In genomic region chr9:15120209-15120608, GRCm38 (mm10) we compare ENCODE assay signal across 18 mouse cellular contexts. TPM values are rescaled to one million over a fixed set of nuclear protein-coding genes. Genes with fewer than 3 reads are reported as not detected.
DNase-seq lines count a peak whose midpoint lies in the region; ATAC-seq and TF ChIP-seq lines count a peak whose summit lies in the region.
"Had no signal": no experiment of that assay in that cellular context is flagged by ENCODE, and none has a peak within 500 bp of the region (broad histone marks: within the 10 kb centered on the region; RNA-seq: fewer than 3 reads in every experiment).

No protein-coding gene starts in this region.

- DNase-seq in 3T3-L1 (ENCODE audit: low read depth, low spot score) (peak; percentile 4), CH12.LX (ENCODE audit: extremely low read depth) (no peak)
- DNase-seq in Muller cell, postnatal 12 days (ENCODE audit: inconsistent ontology term): no peak
- no peak for DNase-seq in layer of hippocampus, adult 11-12 months (ENCODE audit: low spot score)
- DNase-seq: heart, adult 18-20 months; kidney, postnatal 10 days; lung, adult 18-20 months had no signal

- dilution Hi-C loops in CH12.LX (cut with MboI; ENCODE audit: extremely low pct_ligation_motif_present, extremely low pct_unique_long_range_greater_than_20kb, low sequenced_read_pairs): no loop called here

- no peaks in the 10 kb centered on the region for H3K27me3 ChIP-seq in intestine, postnatal 0 days (replicated peaks; ENCODE audit: control insufficient read depth, insufficient read depth, low read length)
- H3K27me3 ChIP-seq in intestine, embryonic 16.5 days (replicated peaks; ENCODE audit: control insufficient read depth, insufficient read depth, low read length): no peaks in the 10 kb centered on the region
- no peaks in the 10 kb centered on the region for H3K27me3 ChIP-seq in CH12.LX (replicated peaks)
- H3K27me3 ChIP-seq in embryonic facial prominence, embryonic 12.5 days: no peaks in the 10 kb centered on the region
- H3K27me3 ChIP-seq: embryonic facial prominence, embryonic 15.5 days; limb, embryonic 13.5 days; midbrain, embryonic 12.5 days had no signal

- no peak overlapping the region for H3K27ac ChIP-seq in intestine, postnatal 0 days (ENCODE audit: low read depth, low read length)
- H3K27ac ChIP-seq in intestine, embryonic 16.5 days (ENCODE audit: low read length): no peak overlapping the region
- H3K27ac ChIP-seq in CH12.LX (ENCODE audit: insufficient read depth, low read depth): no peak overlapping the region
- no peak overlapping the region for H3K27ac ChIP-seq in embryonic facial prominence, embryonic 12.5 days
- H3K27ac ChIP-seq: embryonic facial prominence, embryonic 15.5 days; forebrain, embryonic 10.5 days; limb, embryonic 13.5 days; midbrain, embryonic 12.5 days had no signal

- TF ChIP-seq CTCF in intestine, postnatal 0 days (IDR thresholded peaks at IDR 0.05; ENCODE audit: low read depth): peak; percentile 29; the same call in 1 of the 2 replicates
- peak in 1 of 2 experiments; percentile 49; a peak in 2 of 4 replicates for TF ChIP-seq CTCF in CH12.LX (conservative IDR thresholded peaks at IDR 0.05 in 1 of 2, IDR thresholded peaks at IDR 0.05 in 1 of 2; ENCODE audit: low read depth in 2 of 2, low read length in 2 of 2)

- no peak for TF ChIP-seq POLR2A in CH12.LX (IDR thresholded peaks at IDR 0.05; ENCODE audit: low read depth, low read length)

- no peak overlapping the region for H3K4me3 ChIP-seq in intestine, postnatal 0 days (ENCODE audit: low read depth, low read length)
- no peak overlapping the region for H3K4me3 ChIP-seq in intestine, embryonic 16.5 days (ENCODE audit: low read length)
- no peak overlapping the region for H3K4me3 ChIP-seq in CH12.LX (replicated peaks in 1 of 3; ENCODE audit: low read depth in 2 of 3, low read length in 2 of 3, poor library complexity in 1 of 3)
- no peak overlapping the region for H3K4me3 ChIP-seq in embryonic facial prominence, embryonic 12.5 days
- H3K4me3 ChIP-seq: embryonic facial prominence, embryonic 15.5 days; forebrain, embryonic 10.5 days; limb, embryonic 13.5 days; midbrain, embryonic 12.5 days had no signal

- 47% methylated on average over 5 of the region's 5 CpGs for WGBS in intestine, postnatal 0 days
- WGBS in intestine, embryonic 16.5 days: 50% methylated on average over 5 of the region's 5 CpGs
- 51% methylated on average over 5 of the region's 5 CpGs for WGBS in embryonic facial prominence, embryonic 12.5 days

- H3K9me3 ChIP-seq in intestine, postnatal 0 days (ENCODE audit: control insufficient read depth): no peaks in the 10 kb centered on the region
- H3K9me3 ChIP-seq in intestine, embryonic 16.5 days (ENCODE audit: control insufficient read depth, low read length): no peaks in the 10 kb centered on the region
- H3K9me3 ChIP-seq in CH12.LX (replicated peaks; ENCODE audit: low read length): no peaks in the 10 kb centered on the region
- no peaks in the 10 kb centered on the region for H3K9me3 ChIP-seq in embryonic facial prominence, embryonic 12.5 days
- H3K9me3 ChIP-seq: embryonic facial prominence, embryonic 15.5 days; forebrain, embryonic 10.5 days; limb, embryonic 13.5 days; midbrain, embryonic 12.5 days had no signal

- no peaks in the 10 kb centered on the region for H3K79me2 ChIP-seq in CH12.LX (replicated peaks; ENCODE audit: control insufficient read depth, extremely low read depth, insufficient read depth, poor library complexity, severe bottlenecking)

- TF ChIP-seq RAD21 in CH12.LX (IDR thresholded peaks at IDR 0.05; ENCODE audit: low read depth, low read length): peak; percentile 42

- no peak overlapping the region for H3K9ac ChIP-seq in intestine, postnatal 0 days (ENCODE audit: low read depth, low read length)
- H3K9ac ChIP-seq in intestine, embryonic 16.5 days (ENCODE audit: low read depth, low read length): no peak overlapping the region
- no peak overlapping the region for H3K9ac ChIP-seq in CH12.LX (ENCODE audit: insufficient read depth, low read depth)
- H3K9ac ChIP-seq in embryonic facial prominence, embryonic 12.5 days: no peak overlapping the region
- H3K9ac ChIP-seq: embryonic facial prominence, embryonic 15.5 days; limb, embryonic 13.5 days; midbrain, embryonic 12.5 days had no signal

- no peaks in the 10 kb centered on the region for H3K36me3 ChIP-seq in intestine, postnatal 0 days (ENCODE audit: control insufficient read depth, insufficient read depth)
- no peaks in the 10 kb centered on the region for H3K36me3 ChIP-seq in intestine, embryonic 16.5 days (ENCODE audit: control insufficient read depth, insufficient read depth, low read length)
- H3K36me3 ChIP-seq in CH12.LX (replicated peaks in 1 of 2; ENCODE audit: control insufficient read depth in 1 of 2, insufficient read depth in 1 of 2, low read length in 1 of 2): no peaks in the 10 kb centered on the region
- H3K36me3 ChIP-seq in embryonic facial prominence, embryonic 12.5 days: no peaks in the 10 kb centered on the region
- H3K36me3 ChIP-seq: embryonic facial prominence, embryonic 15.5 days; forebrain, embryonic 10.5 days; limb, embryonic 13.5 days; midbrain, embryonic 12.5 days had no signal

- no peak for TF ChIP-seq EP300 in CH12.LX (IDR thresholded peaks at IDR 0.05; ENCODE audit: low read length)

- in situ Hi-C loops in CH12.LX (cut with MboI; ENCODE audit: low pct_ligation_motif_present, low pct_unique_long_range_greater_than_20kb, low sequenced_read_pairs): no loop called here

- no peak for ATAC-seq in intestine, postnatal 0 days
- no peak for ATAC-seq in intestine, embryonic 16.5 days
- 0 out of 2 replicates have a peak, but pooled peaks have one; percentile 22 for ATAC-seq in embryonic facial prominence, embryonic 12.5 days (ENCODE audit: insufficient number of reproducible peaks, insufficient read depth, low FRiP score, low TSS enrichment)

- H3K4me2 ChIP-seq in intestine, postnatal 0 days (replicated peaks; ENCODE audit: low read depth): no peak overlapping the region
- no peak overlapping the region for H3K4me2 ChIP-seq in intestine, embryonic 16.5 days (ENCODE audit: low read depth, low read length)
- no peak overlapping the region for H3K4me2 ChIP-seq in CH12.LX (ENCODE audit: insufficient read depth, low read depth, poor library complexity, severe bottlenecking)
- H3K4me2 ChIP-seq in embryonic facial prominence, embryonic 12.5 days (replicated peaks): no peak overlapping the region
- H3K4me2 ChIP-seq: embryonic facial prominence, embryonic 15.5 days; limb, embryonic 13.5 days; midbrain, embryonic 12.5 days had no signal

- no peaks in the 10 kb centered on the region for H3K4me1 ChIP-seq in intestine, postnatal 0 days (replicated peaks; ENCODE audit: control insufficient read depth, insufficient read depth, low read length)
- no peaks in the 10 kb centered on the region for H3K4me1 ChIP-seq in intestine, embryonic 16.5 days (ENCODE audit: control insufficient read depth, insufficient read depth, low read length)
- H3K4me1 ChIP-seq in CH12.LX (ENCODE audit: control insufficient read depth in 1 of 2, insufficient read depth in 2 of 2): no peaks in the 10 kb centered on the region
- no peaks in the 10 kb centered on the region for H3K4me1 ChIP-seq in embryonic facial prominence, embryonic 12.5 days
- H3K4me1 ChIP-seq: embryonic facial prominence, embryonic 15.5 days; limb, embryonic 13.5 days; midbrain, embryonic 12.5 days had no signal

TF ChIP-seq in CH12.LX, 34 proteins besides CTCF, POLR2A, EP300 and RAD21:
- no peak for TF ChIP-seq POLR2AphosphoS2 (IDR thresholded peaks at IDR 0.05; ENCODE audit: low read depth, low read length)
- peak; percentile 40 for TF ChIP-seq SMC3 (IDR thresholded peaks at IDR 0.05; ENCODE audit: low read depth, low read length)

RNA-seq across cellular contexts. Expression of gene Hephl1, which starts 8.3 kb away (rescaled TPM):
- not detected in 2 replicates for polyA plus RNA-seq in intestine, postnatal 0 days (2015; fragmentation: Nextera tagmentation; extraction: Ambion mirVana)
- polyA plus RNA-seq in intestine, embryonic 16.5 days (2015; fragmentation: Nextera tagmentation; extraction: Ambion mirVana): not detected in 2 replicates
- total RNA-seq in CH12.LX (2012; rRNA removed) (not detected in 2 replicates), CH12.LX (2014; rRNA removed) (not detected in 2 replicates)
- not detected in 2 replicates for polyA plus RNA-seq in CH12.LX (2012; ENCODE audit: insufficient read length, low read depth)
- polyA plus RNA-seq in embryonic facial prominence, embryonic 12.5 days (2016; fragmentation: Nextera tagmentation; extraction: Ambion mirVana): not detected in 2 replicates
- total RNA-seq: hematopoietic stem cell, adult 5-6 weeks; left cerebral cortex, adult 8-10 months had no signal
- polyA plus RNA-seq: forebrain, embryonic 10.5 days; heart, embryonic 14.5 days; limb, embryonic 13.5 days; midbrain, embryonic 12.5 days; thymus, postnatal 0 days had no signal
